Mouse (Mus musculus) liver, postnatal 0 days (tissue): ENCODE measurements around the gene Tnfrsf21.

Experiments
- CTCF ChIP-seq: sonication (generic); IDR thresholded peaks from 2 replicates; pipeline ENCODE4 v1.5.1; 2016; ENCODE audit warnings: antibody characterized with exemption, low read depth
- EP300 ChIP-seq: IDR thresholded peaks from 2 replicates; pipeline ENCODE4 v1.6.1; 2016; ENCODE audit warnings: antibody characterized with exemption, low read depth, mild to moderate bottlenecking

DNA sequence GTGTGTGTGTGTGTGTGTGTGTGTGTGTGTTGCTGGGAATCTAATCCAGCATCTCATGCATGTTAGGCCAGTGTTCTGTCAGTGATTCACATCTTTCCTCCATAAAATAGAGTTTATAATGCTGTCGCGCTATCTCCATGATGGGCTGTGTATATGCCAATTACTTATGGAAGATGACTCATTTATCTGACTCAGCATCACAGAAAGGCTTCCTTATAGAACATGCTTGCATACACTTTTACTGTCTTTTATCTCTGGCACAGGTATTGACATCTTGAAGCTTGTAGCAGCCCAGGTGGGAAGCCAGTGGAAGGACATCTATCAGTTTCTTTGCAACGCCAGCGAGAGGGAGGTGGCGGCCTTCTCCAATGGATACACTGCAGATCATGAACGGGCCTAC is 48.4 kb downstream of the Tnfrsf21 start:
- TF ChIP-seq EP300, result no peak
- no peak for TF ChIP-seq CTCF
